Mouse (Mus musculus): ENCODE data around the gene Sf3b5. TPM values are rescaled to one million over a fixed set of nuclear protein-coding genes. Genes with fewer than 3 reads are reported as not detected.
A peak's percentile ranks its signal among the peaks of the same experiment; 100 is the strongest.
"Not testable (repeated sequence)": the region's sequence is repeated elsewhere in the genome, so short reads cannot be mapped to it uniquely, and the experiment has no call there.

The Sf3b5 gene
- polyA plus RNA-seq, 1 experiment from 2014 or later: 41.5 TPM

- no peak; the same call in 1 of the 2 replicates for ATAC-seq (replicated peaks; ENCODE audit: insufficient number of reproducible peaks, low FRiP score, low TSS enrichment, low read depth)
- WGBS: 2% methylated on average over 29 of the region's 29 CpGs
Measured at GRCm38 (mm10) chr10:13008737-13009121, 3.6 kb downstream of the Sf3b5 start.

GRCm38 (mm10) chr10:13014026-13014425, 8.9 kb downstream of the Sf3b5 start:
- Histone ChIP-seq H3K27me3 (ENCODE audit: control insufficient read depth, insufficient read depth, low read length) (no peaks in the 10 kb centered on the region), H3K9me3 (replicated peaks; ENCODE audit: control insufficient read depth, low read length) (no peaks in the 10 kb centered on the region), H3K4me3 (ENCODE audit: low read depth, low read length) (no peak overlapping the region), H3K36me3 (replicated peaks; ENCODE audit: control insufficient read depth, insufficient read depth, low read depth, low read length) (no peaks in the 10 kb centered on the region), H3K4me2 (ENCODE audit: low read depth, low read length) (no peak overlapping the region), H3K9ac (replicated peaks; ENCODE audit: low read length) (no peak overlapping the region), H3K4me1 (ENCODE audit: control insufficient read depth, insufficient read depth, low read length) (no peaks in the 10 kb centered on the region), H3K27ac (replicated peaks; ENCODE audit: low read depth, low read length) (no peak overlapping the region)
- no peak for DNase-seq (ENCODE audit: low spot score)
- WGBS: 74% methylated on average over 7 of the region's 7 CpGs
- no peak for ATAC-seq (replicated peaks; ENCODE audit: insufficient number of reproducible peaks, low FRiP score, low TSS enrichment, low read depth)

More at GRCm38 (mm10) chr10:13008737-13009121, 3.6 kb downstream of the Sf3b5 start:
- H3K27ac ChIP-seq (replicated peaks; ENCODE audit: low read depth, low read length): no peak overlapping the region
- H3K4me2 ChIP-seq (ENCODE audit: low read depth, low read length): peak overlapping the region; percentile 77
- H3K4me3 ChIP-seq (ENCODE audit: low read depth, low read length): peak overlapping the region; percentile 91
- peak overlapping the region; percentile 78 for H3K9ac ChIP-seq (replicated peaks; ENCODE audit: low read length)
- H3K27me3 ChIP-seq (ENCODE audit: control insufficient read depth, insufficient read depth, low read length): no peaks in the 10 kb centered on the region
- H3K4me1 ChIP-seq (ENCODE audit: control insufficient read depth, insufficient read depth, low read length): no peaks in the 10 kb centered on the region
- no peaks in the 10 kb centered on the region for H3K36me3 ChIP-seq (replicated peaks; ENCODE audit: control insufficient read depth, insufficient read depth, low read depth, low read length)
- no peak for DNase-seq (ENCODE audit: low spot score)
- no peaks in the 10 kb centered on the region for H3K9me3 ChIP-seq (replicated peaks; ENCODE audit: control insufficient read depth, low read length)

GRCm38 (mm10) chr10:13016573-13016972, 11.4 kb downstream of the Sf3b5 start:
- H3K9me3 ChIP-seq (replicated peaks; ENCODE audit: control insufficient read depth, low read length): no peaks in the 10 kb centered on the region
- H3K4me3 ChIP-seq (ENCODE audit: low read depth, low read length): no peak overlapping the region
- no peaks in the 10 kb centered on the region for H3K36me3 ChIP-seq (replicated peaks; ENCODE audit: control insufficient read depth, insufficient read depth, low read depth, low read length)
- peak; percentile 89 for DNase-seq (ENCODE audit: low spot score)
- no peak; the same call in 1 of the 2 replicates for ATAC-seq (replicated peaks; ENCODE audit: insufficient number of reproducible peaks, low FRiP score, low TSS enrichment, low read depth)
- H3K27ac ChIP-seq (replicated peaks; ENCODE audit: low read depth, low read length): no peak overlapping the region
- no peaks in the 10 kb centered on the region for H3K4me1 ChIP-seq (ENCODE audit: control insufficient read depth, insufficient read depth, low read length)
- H3K27me3 ChIP-seq (ENCODE audit: control insufficient read depth, insufficient read depth, low read length): no peaks in the 10 kb centered on the region
- H3K4me2 ChIP-seq (ENCODE audit: low read depth, low read length): no peak overlapping the region
- H3K9ac ChIP-seq (replicated peaks; ENCODE audit: low read length): no peak overlapping the region
- WGBS: 29% methylated on average over 4 of the region's 4 CpGs

GRCm38 (mm10) chr10:13018510-13018909, 13.4 kb downstream of the Sf3b5 start:
- Histone ChIP-seq H3K36me3 (replicated peaks; ENCODE audit: control insufficient read depth, insufficient read depth, low read depth, low read length) (no peaks in the 10 kb centered on the region), H3K4me3 (ENCODE audit: low read depth, low read length) (no peak overlapping the region), H3K4me1 (ENCODE audit: control insufficient read depth, insufficient read depth, low read length) (no peaks in the 10 kb centered on the region), H3K9me3 (replicated peaks; ENCODE audit: control insufficient read depth, low read length) (no peaks in the 10 kb centered on the region), H3K9ac (replicated peaks; ENCODE audit: low read length) (no peak overlapping the region), H3K4me2 (ENCODE audit: low read depth, low read length) (no peak overlapping the region), H3K27me3 (ENCODE audit: control insufficient read depth, insufficient read depth, low read length) (no peaks in the 10 kb centered on the region), H3K27ac (replicated peaks; ENCODE audit: low read depth, low read length) (no peak overlapping the region)
- no peak for ATAC-seq (replicated peaks; ENCODE audit: insufficient number of reproducible peaks, low FRiP score, low TSS enrichment, low read depth)
- peak; percentile 61 for DNase-seq (ENCODE audit: low spot score)
- WGBS: 62% methylated on average over 7 of the region's 7 CpGs

- no peaks in the 10 kb centered on the region for H3K9me3 ChIP-seq (replicated peaks; ENCODE audit: control insufficient read depth, low read length)
- no peaks in the 10 kb centered on the region for H3K4me1 ChIP-seq (ENCODE audit: control insufficient read depth, insufficient read depth, low read length)
- H3K9ac ChIP-seq (replicated peaks; ENCODE audit: low read length): no peak overlapping the region
- no peaks in the 10 kb centered on the region for H3K27me3 ChIP-seq (ENCODE audit: control insufficient read depth, insufficient read depth, low read length)
- no peak overlapping the region for H3K27ac ChIP-seq (replicated peaks; ENCODE audit: low read depth, low read length)
- no peak for DNase-seq (ENCODE audit: low spot score)
- WGBS: 77% methylated on average over 5 of the region's 5 CpGs
- no peak overlapping the region for H3K4me3 ChIP-seq (ENCODE audit: low read depth, low read length)
- H3K36me3 ChIP-seq (replicated peaks; ENCODE audit: control insufficient read depth, insufficient read depth, low read depth, low read length): no peaks in the 10 kb centered on the region
- no peak overlapping the region for H3K4me2 ChIP-seq (ENCODE audit: low read depth, low read length)
- ATAC-seq (replicated peaks; ENCODE audit: insufficient number of reproducible peaks, low FRiP score, low TSS enrichment, low read depth): no peak
Measured at GRCm38 (mm10) chr10:13019026-13019425, 13.9 kb downstream of the Sf3b5 start.

GRCm38 (mm10) chr10:13022103-13022502, 17.0 kb downstream of the Sf3b5 start:
- Histone ChIP-seq H3K9ac (replicated peaks; ENCODE audit: low read length) (no peak overlapping the region), H3K4me3 (ENCODE audit: low read depth, low read length) (no peak overlapping the region), H3K27me3 (ENCODE audit: control insufficient read depth, insufficient read depth, low read length) (no peaks in the 10 kb centered on the region), H3K27ac (replicated peaks; ENCODE audit: low read depth, low read length) (no peak overlapping the region), H3K4me2 (ENCODE audit: low read depth, low read length) (no peak overlapping the region), H3K4me1 (ENCODE audit: control insufficient read depth, insufficient read depth, low read length) (no peaks in the 10 kb centered on the region), H3K9me3 (replicated peaks; ENCODE audit: control insufficient read depth, low read length) (no peaks in the 10 kb centered on the region), H3K36me3 (replicated peaks; ENCODE audit: control insufficient read depth, insufficient read depth, low read depth, low read length) (no peaks in the 10 kb centered on the region)
- 82% methylated on average over 4 of the region's 4 CpGs for WGBS
- no peak for DNase-seq (ENCODE audit: low spot score)
- no peak for ATAC-seq (replicated peaks; ENCODE audit: insufficient number of reproducible peaks, low FRiP score, low TSS enrichment, low read depth)

- H3K36me3 ChIP-seq (replicated peaks; ENCODE audit: control insufficient read depth, insufficient read depth, low read depth, low read length); H3K9ac ChIP-seq (replicated peaks; ENCODE audit: low read length); DNase-seq (ENCODE audit: low spot score); H3K4me2 ChIP-seq (ENCODE audit: low read depth, low read length); H3K9me3 ChIP-seq (replicated peaks; ENCODE audit: control insufficient read depth, low read length); H3K4me1 ChIP-seq (ENCODE audit: control insufficient read depth, insufficient read depth, low read length); H3K27me3 ChIP-seq (ENCODE audit: control insufficient read depth, insufficient read depth, low read length); H3K4me3 ChIP-seq (ENCODE audit: low read depth, low read length); H3K27ac ChIP-seq (replicated peaks; ENCODE audit: low read depth, low read length); ATAC-seq (replicated peaks; ENCODE audit: insufficient number of reproducible peaks, low FRiP score, low TSS enrichment, low read depth): not testable (repeated sequence)
- 66% methylated on average over 3 of the region's 3 CpGs for WGBS
Measured at GRCm38 (mm10) chr10:13023985-13024384, 18.8 kb downstream of the Sf3b5 start.

GRCm38 (mm10) chr10:13027702-13028101, 22.6 kb downstream of the Sf3b5 start:
- Histone ChIP-seq H3K4me3 (ENCODE audit: low read depth, low read length) (no peak overlapping the region), H3K36me3 (replicated peaks; ENCODE audit: control insufficient read depth, insufficient read depth, low read depth, low read length) (no peaks in the 10 kb centered on the region), H3K9me3 (replicated peaks; ENCODE audit: control insufficient read depth, low read length) (no peaks in the 10 kb centered on the region), H3K4me2 (ENCODE audit: low read depth, low read length) (no peak overlapping the region), H3K4me1 (ENCODE audit: control insufficient read depth, insufficient read depth, low read length) (no peaks in the 10 kb centered on the region), H3K27me3 (ENCODE audit: control insufficient read depth, insufficient read depth, low read length) (no peaks in the 10 kb centered on the region), H3K27ac (replicated peaks; ENCODE audit: low read depth, low read length) (no peak overlapping the region), H3K9ac (replicated peaks; ENCODE audit: low read length) (no peak overlapping the region)
- WGBS: 88% methylated on average over 5 of the region's 5 CpGs
- ATAC-seq (replicated peaks; ENCODE audit: insufficient number of reproducible peaks, low FRiP score, low TSS enrichment, low read depth) (no peak), DNase-seq (ENCODE audit: low spot score) (no peak)
